Mouse (Mus musculus) mouse trophoblast stem cell (cell line): Measurements from ENCODE around the gene Mtx1.

ENCODE experiments used
- in situ Hi-C, 2 experiments: fragments of 300-500 bp; cut with MseI, MboI; formaldehyde crosslinking; loops; 2 replicates in 1 of 2; 3 replicates in 1 of 2; pipeline ENCODE4 v1.15.1; 2025

Gene Mtx1

GRCm38 (mm10) chr3:89226900-89227299 lies at the start of gene Mtx1:
TSS of gene Mtx1 (minus strand) at chr3:89227088.
- in situ Hi-C loops: no loop called here

GRCm38 (mm10) chr3:89276061-89276460 lies 49.2 kb upstream of the Mtx1 start:
- in situ Hi-C loops: no loop called here

- in situ Hi-C loops: no loop called here
These were observed 44.9 kb upstream of the Mtx1 start for GRCm38 (mm10) chr3:89271760-89272159.

DNA sequence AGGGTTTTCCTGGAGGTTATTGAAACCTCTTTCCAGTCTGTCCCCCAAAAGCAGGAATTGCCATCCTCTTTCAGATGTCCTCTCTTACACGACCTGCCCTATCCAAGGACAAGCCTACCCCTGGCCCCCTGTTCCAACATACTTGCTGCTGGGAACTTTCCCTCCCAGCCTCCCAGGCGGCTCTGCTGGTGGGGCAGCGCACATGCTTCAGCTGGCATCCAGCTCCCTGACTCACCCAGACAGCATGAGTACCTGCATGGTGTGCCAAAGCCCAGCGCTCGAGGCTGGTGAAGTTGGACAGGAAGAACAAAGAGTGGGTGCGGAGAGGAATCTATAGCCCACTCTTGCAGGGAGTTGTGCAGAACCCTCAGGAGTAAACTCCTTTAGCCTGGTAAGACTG lies 44.0 kb upstream of the Mtx1 start:
- in situ Hi-C loops: no loop called here

GRCm38 (mm10) chr3:89270051-89270755 lies 43.3 kb upstream of the Mtx1 start, which contains the start of gene Slc50a1:
TSS of gene Slc50a1 (minus strand) at chr3:89270570.
- in situ Hi-C loops: no loop called here

DNA sequence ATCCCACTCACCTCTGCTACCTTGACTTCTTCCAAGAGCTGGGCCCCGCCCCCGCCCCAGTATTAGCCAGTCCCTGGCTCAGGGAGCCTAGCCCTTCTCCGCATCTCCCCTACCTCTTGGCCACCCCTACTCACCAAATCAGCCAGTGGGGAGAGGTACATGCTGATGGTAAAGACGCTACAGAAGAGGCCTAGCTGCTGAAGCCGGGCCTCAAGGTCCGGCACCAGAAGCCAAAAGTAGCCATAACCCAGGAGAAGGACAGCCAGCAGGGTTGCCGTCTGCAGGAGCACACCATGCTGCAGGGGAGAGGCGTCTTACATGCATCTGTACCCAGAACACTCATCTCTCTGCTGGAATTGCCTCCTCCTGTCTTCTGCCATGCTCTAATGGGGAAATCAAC lies 42.0 kb upstream of the Mtx1 start:
- in situ Hi-C loops: no loop called here

GRCm38 (mm10) chr3:89266439-89266893 lies 39.6 kb upstream of the Mtx1 start:
- in situ Hi-C loops: no loop called here

GRCm38 (mm10) chr3:89262417-89262816 lies 35.5 kb upstream of the Mtx1 start:
- in situ Hi-C loops: no loop called here

DNA sequence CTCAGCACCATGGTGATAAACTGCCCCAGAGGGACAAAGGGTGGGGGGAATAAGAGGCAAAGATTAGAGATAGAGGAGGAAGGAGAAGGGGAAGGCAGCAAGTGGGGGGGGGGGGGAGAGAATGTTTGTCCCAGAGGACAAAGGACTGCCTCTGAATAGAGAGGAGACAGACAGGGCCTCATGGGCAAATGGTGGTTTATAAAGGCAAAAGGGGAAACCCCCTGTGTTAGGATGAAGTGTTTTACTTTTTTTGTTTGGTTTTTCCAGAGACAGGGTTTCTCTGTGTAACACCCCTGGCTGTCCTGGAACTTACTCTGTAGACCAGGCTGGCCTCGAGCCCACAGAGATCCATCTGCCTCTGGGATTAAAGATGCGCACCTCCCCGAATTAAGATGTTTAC lies 33.3 kb upstream of the Mtx1 start:
- in situ Hi-C loops: no loop called here

- in situ Hi-C loops: no loop called here
These were observed 32.2 kb upstream of the Mtx1 start, which contains the start of gene Dpm3 for GRCm38 (mm10) chr3:89259076-89259475. TSS of gene Dpm3 (plus strand) at chr3:89259358.

DNA sequence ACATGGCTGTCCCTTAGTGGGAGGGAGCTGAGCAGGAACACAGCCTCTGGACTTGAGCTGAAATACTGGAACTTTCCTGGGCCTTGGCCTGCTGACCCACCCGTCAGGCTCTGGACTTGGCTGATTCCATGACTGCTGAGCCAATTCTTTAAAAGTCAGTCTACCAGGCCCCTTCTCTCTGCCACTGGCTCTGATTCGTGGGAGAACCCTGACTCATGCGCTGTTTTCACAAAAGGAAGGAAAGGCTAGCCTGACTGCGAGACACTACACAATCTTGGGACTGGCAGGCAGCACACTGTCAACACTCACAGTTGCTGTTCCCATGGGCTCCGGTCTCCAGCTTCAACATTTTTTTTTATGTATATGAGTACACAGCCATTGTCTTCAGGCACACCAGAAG lies 29.3 kb upstream of the Mtx1 start:
- in situ Hi-C loops: no loop called here

DNA sequence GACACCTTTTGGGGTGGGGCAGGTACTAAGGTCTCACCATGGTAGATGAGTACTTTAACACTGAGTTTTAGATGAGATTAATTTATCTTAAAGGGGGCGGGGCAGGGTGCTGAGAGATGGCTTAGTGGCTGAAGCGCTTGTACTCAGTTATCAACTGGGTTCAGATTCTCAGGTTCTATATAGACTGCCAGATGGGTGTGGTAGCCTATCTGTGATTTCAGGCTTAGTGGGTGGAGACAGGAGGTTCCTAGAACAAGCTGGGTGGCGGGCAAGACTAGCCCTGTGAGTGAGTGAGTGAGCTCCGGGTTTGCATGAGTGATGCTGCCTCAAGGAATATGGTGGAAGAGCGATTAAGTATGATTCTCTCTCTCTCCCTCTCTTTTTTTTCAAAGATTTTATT lies 28.1 kb upstream of the Mtx1 start:
- in situ Hi-C loops: loop anchor here in 1 of 2 experiments (5.0 kb wide), 1 partner anchor 37 kb away; no protein-coding TSS in a partner anchor

- in situ Hi-C loops: loop anchor here in 1 of 2 experiments (5.0 kb wide), 1 partner anchor 41 kb away; no protein-coding TSS in a partner anchor
These were observed 24.5 kb upstream of the Mtx1 start for GRCm38 (mm10) chr3:89251365-89251895.

DNA sequence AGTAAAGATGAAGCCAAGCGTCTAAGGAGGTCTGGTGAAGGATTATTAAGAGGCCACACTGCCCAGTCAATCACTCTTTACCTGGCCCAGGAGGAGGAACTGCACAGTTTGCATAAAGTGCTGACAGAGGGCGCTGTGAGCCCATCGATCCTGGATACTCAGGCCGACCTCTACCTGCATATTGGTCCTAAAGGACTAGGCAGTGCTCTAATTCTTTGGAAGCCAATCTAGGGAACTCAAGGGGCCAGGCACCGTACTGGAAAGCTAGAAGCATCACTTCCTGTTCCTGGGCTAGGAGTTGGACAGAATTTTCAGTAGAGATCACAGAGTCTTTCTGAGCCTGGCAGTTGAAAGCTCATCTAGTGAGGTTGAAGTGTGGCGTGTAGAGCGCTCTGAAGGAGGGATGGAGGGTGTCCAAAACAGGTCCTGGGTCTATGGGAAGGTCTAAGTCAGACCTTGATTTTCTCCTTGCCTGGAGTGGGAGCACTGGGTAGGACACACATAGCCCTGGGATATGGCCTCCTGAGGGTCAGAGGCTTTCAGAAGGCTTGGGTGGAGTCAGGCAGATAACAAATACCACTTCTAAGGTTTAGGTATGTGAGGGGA lies 23.6 kb upstream of the Mtx1 start:
- in situ Hi-C loops: loop anchor here in 1 of 2 experiments (5.0 kb wide), 1 partner anchor 42 kb away; no protein-coding TSS in a partner anchor

- in situ Hi-C loops: loop anchor here in 1 of 2 experiments (10.0 kb wide), 1 partner anchor 47 kb away; no protein-coding TSS in a partner anchor
These were observed 20.6 kb upstream of the Mtx1 start for GRCm38 (mm10) chr3:89247466-89247865.

DNA sequence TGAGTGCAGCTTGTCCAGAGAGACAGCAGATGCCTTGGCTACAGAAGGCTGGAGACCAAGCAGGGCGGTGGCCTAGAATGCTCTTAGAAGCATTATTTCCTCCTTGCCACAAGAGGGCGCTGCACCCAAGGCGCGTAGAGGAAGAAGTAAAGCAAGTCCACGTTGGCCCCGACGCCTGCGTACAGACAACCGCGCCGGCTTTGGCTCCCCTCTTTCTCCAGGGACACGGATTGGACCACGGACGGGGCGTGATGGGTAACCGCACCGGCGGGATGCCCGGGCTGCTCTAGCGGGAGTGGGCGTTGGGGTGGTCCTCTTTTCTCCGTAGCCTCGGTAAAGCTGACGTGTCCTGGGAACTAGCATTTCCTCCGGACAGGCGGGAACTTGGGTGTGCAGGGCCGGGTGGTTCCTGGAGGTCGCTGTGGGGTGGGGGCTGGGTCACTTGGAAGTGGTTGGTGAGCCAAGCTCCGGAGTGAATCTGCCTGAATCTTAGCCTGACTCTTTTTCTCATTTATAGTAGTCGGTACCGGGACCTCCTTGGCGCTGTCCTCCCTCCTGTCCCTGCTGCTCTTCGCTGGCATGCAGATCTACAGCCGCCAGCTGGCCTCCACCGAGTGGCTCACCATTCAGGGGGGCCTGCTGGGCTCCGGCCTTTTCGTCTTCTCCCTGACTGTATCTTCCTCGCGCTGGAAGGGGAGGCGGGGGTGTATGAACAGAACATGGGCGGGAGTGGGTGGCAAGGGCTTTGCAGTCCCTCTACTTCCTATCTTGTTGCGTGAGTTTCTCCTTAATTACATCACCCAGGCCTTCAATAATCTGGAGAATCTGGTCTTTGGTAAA lies 19.6 kb upstream of the Mtx1 start, which contains the start of gene Trim46:
TSS of gene Trim46 (minus strand) at position 49 of the 840 bp plus-strand sequence.
- in situ Hi-C loops: loop anchor here in 1 of 2 experiments (10.0 kb wide), 1 partner anchor 48 kb away; no protein-coding TSS in a partner anchor

DNA sequence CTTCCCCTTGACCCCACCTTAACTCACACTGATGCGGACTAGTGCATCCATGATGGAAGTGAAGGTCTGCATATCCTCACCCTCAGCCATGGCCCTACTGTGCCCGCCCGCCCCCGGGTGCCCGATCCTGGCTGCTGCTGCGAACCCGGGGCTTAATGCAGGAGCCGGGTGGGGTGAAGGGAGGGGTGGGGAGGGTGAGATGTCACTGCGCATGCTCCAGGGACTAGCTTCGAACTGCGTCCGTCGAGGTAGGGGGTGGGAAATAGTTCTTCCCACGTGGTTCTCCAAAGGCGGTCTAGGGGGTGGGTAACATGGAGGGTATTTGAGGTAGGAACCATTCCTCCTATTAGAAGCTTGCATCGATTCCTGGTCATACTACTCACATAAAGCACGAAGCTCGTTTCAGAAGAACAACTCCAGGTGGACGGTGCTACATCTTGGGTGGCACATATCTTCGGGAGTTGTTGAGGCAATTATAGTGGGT lies 18.8 kb upstream of the Mtx1 start, which contains the start of gene Krtcap2:
TSS of gene Krtcap2 (plus strand) at position 279 of the 484 bp plus-strand sequence.
- in situ Hi-C loops: loop anchor here in 1 of 2 experiments (10.0 kb wide), 1 partner anchor 49 kb away; no protein-coding TSS in a partner anchor

DNA sequence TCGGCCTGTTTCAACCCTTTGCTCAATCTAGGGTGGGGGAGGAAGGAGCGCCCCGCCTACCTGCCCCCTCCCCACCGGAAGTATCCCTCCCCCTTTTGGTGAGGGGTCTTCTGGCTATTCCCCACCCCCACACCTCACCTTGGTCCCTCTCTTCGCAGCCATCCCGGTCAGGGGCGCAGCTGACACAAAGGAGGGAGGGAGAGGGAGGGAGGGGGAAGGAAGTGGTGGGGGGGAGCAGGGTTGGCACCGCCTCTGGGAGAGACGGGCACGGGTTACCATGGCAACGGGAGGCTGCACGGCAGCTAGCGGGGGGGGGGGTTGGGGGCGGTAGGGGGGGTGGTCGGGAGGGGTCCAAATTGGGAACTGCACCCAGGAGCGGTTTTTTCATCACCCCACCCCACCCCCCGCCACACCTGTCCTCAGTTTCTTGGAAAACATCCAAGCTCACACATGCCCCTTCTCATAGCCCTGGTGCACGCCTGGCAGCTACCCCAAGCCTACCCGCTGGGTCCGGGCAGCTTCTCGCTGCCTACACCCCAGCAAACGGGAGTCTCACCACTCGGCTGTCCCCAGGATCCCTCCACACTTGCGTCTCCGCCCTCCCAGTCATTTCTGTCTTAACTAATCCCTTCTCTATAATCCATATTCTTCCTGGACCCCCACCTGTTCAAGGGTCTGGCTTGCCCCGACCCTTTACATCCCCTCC lies 18.2 kb upstream of the Mtx1 start:
- in situ Hi-C loops: loop anchor here in 1 of 2 experiments (10.0 kb wide), 1 partner anchor 50 kb away; no protein-coding TSS in a partner anchor

DNA sequence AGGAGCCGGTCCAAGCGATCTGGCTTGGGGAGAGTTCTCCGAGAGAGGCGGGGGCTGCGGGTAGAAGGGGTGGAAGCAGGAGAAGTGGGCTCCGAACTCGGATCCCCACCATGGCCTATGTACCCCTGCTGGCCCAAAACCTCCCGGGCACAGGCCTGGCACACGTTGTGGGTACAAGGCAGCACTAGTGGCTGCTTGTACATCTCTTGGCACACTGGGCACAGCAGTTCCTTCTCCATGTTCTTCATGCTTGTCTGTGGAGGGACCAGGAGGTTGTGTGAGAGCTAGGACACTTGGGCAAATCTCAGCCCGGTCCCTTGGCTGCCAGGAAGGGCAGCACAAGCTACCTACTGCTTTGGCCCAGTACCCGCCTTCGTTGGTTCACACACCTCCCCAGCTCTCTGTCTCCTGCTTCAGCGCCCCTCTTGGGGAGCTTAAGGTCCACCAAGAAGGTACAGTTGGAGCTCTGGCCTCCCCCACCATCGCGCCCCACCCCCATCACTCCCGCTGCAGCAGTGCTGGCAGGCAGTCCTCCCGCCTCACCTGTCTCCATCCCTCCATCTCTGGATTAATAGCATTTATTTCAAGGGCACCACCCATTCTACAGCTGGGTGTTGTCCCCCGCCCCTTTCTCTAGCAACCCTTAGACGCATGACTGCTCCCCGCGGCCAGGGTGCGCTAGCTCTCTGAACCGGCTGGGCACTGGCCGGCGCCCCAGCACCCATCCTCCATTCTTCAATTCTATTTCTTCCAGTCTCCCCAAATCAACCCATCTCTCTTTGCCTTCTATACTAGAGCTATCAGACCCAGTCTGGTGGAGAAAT lies 17.5 kb upstream of the Mtx1 start:
- in situ Hi-C loops: loop anchor here in 1 of 2 experiments (10.0 kb wide), 1 partner anchor 50 kb away; no protein-coding TSS in a partner anchor
